Mouse (Mus musculus) forebrain, postnatal 0 days (tissue): ENCODE results near the gene CK137956. TPM values are rescaled to one million over a fixed set of nuclear protein-coding genes. Genes with fewer than 3 reads are reported as not detected.

Source experiments
- ATAC-seq: fragments of 200-750 bp; cut with Nextera tagmentation; 2 replicates; pipeline ENCODE4 v1.8.0; 2017; ENCODE audit warnings: mild to moderate bottlenecking, moderate library complexity
- DNase-seq: peaks from one replicate; pipeline ENCODE4 v3.0.0-alpha.2; 2015
- H3K27ac ChIP-seq: fragments of 300-500 bp; sonication (generic); 2 replicates; pipeline ENCODE4 v1.5.1; 2014; ENCODE audit warnings: low read depth, mild to moderate bottlenecking, antibody characterized with exemption, low read length, moderate library complexity, mixed read lengths
- H3K27me3 ChIP-seq: fragments of 300-500 bp; sonication (generic); 2 replicates; pipeline ENCODE4 v1.6.1; 2014; ENCODE audit warnings: mild to moderate bottlenecking, low read length, mixed read lengths; ENCODE audit not compliant: insufficient read depth
- H3K36me3 ChIP-seq: fragments of 300-500 bp; sonication (generic); 2 replicates; pipeline ENCODE4 v1.6.1; 2014; ENCODE audit warnings: mild to moderate bottlenecking, moderate library complexity; ENCODE audit not compliant: insufficient read depth
- H3K4me1 ChIP-seq: fragments of 300-500 bp; sonication (generic); 2 replicates; pipeline ENCODE4 v1.6.1; 2014; ENCODE audit warnings: antibody characterized with exemption; ENCODE audit not compliant: insufficient read depth
- H3K4me2 ChIP-seq: fragments of 300-500 bp; sonication (generic); 2 replicates; pipeline ENCODE4 v1.6.1; 2014; ENCODE audit warnings: low read depth, mild to moderate bottlenecking, moderate library complexity
- H3K4me3 ChIP-seq: fragments of 300-500 bp; sonication (generic); 2 replicates; pipeline ENCODE4 v1.5.1; 2014; ENCODE audit warnings: low read depth, low read length, mixed read lengths
- H3K9ac ChIP-seq: fragments of 300-500 bp; sonication (generic); 2 replicates; pipeline ENCODE4 v1.6.1; 2014; ENCODE audit warnings: mild to moderate bottlenecking
- H3K9me3 ChIP-seq: fragments of 300-500 bp; sonication (generic); 2 replicates; pipeline ENCODE4 v1.6.1; 2016; ENCODE audit warnings: low read length
- CTCF ChIP-seq: sonication (generic); IDR thresholded peaks from 2 replicates; pipeline ENCODE4 v1.5.1; 2016; ENCODE audit warnings: antibody characterized with exemption, control low read depth, low read depth
- WGBS: fragments of 180-500 bp; shearing (Covaris S2); extraction: QIAGEN DNeasy Blood & Tissue Kit; methylation state at CpG from one replicate; pipeline ENCODE4 v1.1.7; 2014; 5-methylcytosine and 5-hydroxymethylcytosine counted together
- polyA plus RNA-seq: library from polyadenylated mRNA; unstranded; fragments of >200 nt; fragmentation: Nextera tagmentation; extraction: Ambion mirVana; gene quantifications from 2 replicates; pipeline ENCODE4 v1.2.1, GENCODE M21; 2015
- total RNA-seq: library from RNA; depleted of rRNA; stranded (reverse); fragments of >200 nt; gene quantifications from 2 replicates; pipeline ENCODE4 v1.2.3, GENCODE M21; 2014

Gene CK137956
- total and polyA plus RNA-seq, 2 experiments from 2014 or later, result 1.9 TPM

DNA sequence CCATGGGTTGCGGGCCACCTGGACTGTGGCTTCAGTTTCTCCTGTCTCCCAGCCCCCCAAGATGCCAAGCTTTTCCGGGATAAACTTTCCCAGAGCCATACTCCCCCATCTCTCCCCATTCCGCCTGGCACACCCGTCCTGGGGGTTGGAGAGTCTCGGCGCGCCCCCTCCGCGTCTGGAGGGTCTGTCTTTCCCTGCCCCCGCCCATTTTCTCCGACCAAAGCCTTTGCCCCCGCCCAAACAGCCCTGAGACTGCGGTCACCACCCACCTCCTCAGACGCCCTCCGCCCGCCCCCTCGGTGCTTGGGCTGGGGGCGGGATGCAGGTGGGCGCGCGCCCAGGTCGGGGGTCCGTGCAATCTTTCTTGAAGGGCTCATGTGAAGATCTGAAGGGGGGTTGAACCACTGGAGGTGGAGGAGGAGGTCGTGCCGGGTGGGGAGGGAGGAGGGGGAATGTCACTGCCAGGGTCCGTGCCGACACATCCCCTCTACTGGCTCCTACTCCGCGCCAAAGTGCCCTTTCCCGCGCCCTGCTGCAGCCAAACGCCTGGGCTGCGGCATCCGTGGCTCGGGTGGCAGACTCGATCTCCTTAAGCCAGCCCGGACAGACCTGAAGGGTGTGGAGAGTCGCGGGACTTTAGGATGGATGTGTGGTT is 17.9 kb upstream of the CK137956 start:
- no peaks in the 10 kb centered on the region for H3K9me3 ChIP-seq
- DNase-seq (peak; percentile 47), ATAC-seq (no peak)
- peaks cover 2% of the 10 kb centered on the region; the same call in 1 of the 2 replicates for H3K4me1 ChIP-seq
- H3K27me3 ChIP-seq, result no peaks in the 10 kb centered on the region
- TF ChIP-seq CTCF, result no peak
- peak overlapping the region; percentile 80 for H3K27ac ChIP-seq
- 2% methylated on average over 39 of the region's 39 CpGs for WGBS
- peak overlapping the region; percentile 78 for H3K9ac ChIP-seq
- peak overlapping the region; percentile 73 for H3K4me2 ChIP-seq
- no peaks in the 10 kb centered on the region for H3K36me3 ChIP-seq
- H3K4me3 ChIP-seq, result peak overlapping the region; percentile 77

DNA sequence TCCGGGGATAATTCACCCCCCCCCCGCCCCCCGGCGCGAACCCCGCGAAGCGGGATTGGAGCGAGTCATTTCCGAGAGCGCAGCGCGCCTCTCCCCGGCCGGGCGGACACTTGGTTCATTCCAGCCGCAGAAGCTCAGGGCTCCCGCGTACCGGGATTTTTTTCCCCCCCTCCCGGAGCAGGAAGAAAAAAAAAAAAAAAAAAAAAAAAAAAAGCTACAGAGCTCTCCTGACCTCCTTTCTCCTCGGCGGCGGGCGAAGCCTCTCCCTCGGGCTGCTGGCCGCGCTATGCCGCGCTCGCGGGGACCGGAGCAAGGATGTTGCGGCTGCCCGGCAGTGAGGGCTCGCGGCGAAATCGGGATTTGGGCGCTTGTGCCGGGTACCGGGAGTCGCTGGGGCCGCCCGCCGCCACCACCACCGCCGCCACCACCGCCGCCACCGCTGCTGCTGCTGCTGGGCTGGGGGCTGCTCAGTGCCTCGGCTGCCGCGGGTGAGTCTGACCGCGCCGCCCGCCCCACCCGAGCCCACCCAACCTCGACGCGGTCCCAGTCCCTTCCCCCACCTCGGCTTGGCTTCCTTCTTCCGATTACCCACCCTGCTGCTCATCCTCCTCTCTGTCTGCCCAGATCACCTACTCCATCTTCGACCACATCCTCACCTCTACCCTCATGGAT is 17.2 kb upstream of the CK137956 start, which contains the start of gene Csmd2:
Gene Csmd2, plus strand, starts transcription at position 74 of the 672 bp plus-strand sequence.
- peak within 1 kb of the TSS; percentile 73 for H3K4me2 ChIP-seq
- TF ChIP-seq CTCF, result no peak
- peaks cover 2% of the 10 kb centered on the region; the same call in 1 of the 2 replicates for H3K4me1 ChIP-seq
- H3K9me3 ChIP-seq, result no peaks in the 10 kb centered on the region
- no peaks in the 10 kb centered on the region for H3K36me3 ChIP-seq
- WGBS, result 3% methylated on average over 55 of the region's 65 CpGs
- H3K4me3 ChIP-seq, result peak within 1 kb of the TSS; percentile 77
- H3K27me3 ChIP-seq, result no peaks in the 10 kb centered on the region
- peak within 1 kb of the TSS; percentile 78 for H3K9ac ChIP-seq
- H3K27ac ChIP-seq, result peak within 1 kb of the TSS; percentile 80
- peak; percentile 24; the same call in 1 of the 2 replicates for ATAC-seq
- DNase-seq, result peak; percentile 88

DNA sequence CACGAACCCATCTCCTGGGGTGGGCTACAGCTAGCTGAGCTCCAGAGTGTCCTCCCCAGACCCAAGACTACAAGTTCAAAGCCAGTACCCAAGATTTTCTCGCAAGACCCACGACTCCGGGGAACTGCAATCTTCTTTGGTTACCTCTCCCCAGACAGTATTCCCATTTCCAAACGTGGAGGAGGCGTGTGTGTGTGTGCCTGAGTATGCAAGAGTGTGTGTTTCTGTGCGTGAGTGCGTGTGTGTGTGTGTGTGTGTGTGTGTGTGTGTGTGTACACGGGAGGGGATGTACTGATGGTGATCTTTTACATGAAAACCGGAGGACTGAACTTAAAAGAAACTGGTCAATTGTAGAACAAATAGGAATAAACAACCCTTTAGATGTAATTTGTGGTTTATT is 16.5 kb upstream of the CK137956 start:
- no peaks in the 10 kb centered on the region for H3K9me3 ChIP-seq
- ATAC-seq (no peak), DNase-seq (peak; percentile 56)
- H3K27me3 ChIP-seq, result no peaks in the 10 kb centered on the region
- TF ChIP-seq CTCF, result no peak
- peak overlapping the region; percentile 73 for H3K4me2 ChIP-seq
- no peaks in the 10 kb centered on the region for H3K36me3 ChIP-seq
- H3K9ac ChIP-seq, result peak overlapping the region; percentile 78
- peak overlapping the region; percentile 80 for H3K27ac ChIP-seq
- peak overlapping the region; percentile 77 for H3K4me3 ChIP-seq
- peaks cover 2% of the 10 kb centered on the region; the same call in 1 of the 2 replicates for H3K4me1 ChIP-seq
- WGBS, result 3% methylated on average over 10 of the region's 10 CpGs

DNA sequence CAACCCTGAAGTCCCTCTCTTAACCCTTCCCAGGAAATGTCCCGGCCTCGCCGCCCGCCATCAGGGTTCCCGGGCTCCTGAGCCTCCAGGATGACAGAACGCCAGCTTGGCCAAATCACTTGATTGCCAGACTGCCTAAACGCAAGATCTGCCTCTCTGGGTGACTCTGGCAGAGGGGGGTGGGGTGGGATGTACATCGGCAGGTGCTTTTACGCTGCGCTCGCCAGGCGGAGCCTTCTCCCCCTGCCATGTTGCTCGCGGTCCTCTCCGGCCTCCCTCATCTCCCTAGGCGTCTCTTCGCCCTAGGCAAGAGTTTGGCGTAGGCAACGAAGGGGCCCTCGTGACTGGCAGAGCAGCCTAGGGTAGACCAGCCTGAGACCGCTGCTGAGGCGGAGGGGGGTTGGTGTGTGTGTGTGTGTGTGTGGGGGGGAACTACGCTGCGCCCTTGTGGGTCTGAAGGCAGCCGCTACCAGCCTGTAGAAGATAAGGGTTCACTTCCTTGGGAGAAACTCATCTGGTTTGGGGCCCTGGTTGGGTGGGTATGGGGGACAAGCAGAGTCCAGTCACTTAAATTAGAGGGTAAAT is 15.8 kb upstream of the CK137956 start:
- TF ChIP-seq CTCF, result peak; percentile 42
- Histone ChIP-seq H3K9me3 (no peaks in the 10 kb centered on the region), H3K27me3 (no peaks in the 10 kb centered on the region), H3K9ac (peak overlapping the region; percentile 78), H3K4me1 (peaks cover 2% of the 10 kb centered on the region; the same call in 1 of the 2 replicates), H3K4me2 (peak overlapping the region; percentile 73), H3K27ac (peak overlapping the region; percentile 80), H3K36me3 (no peaks in the 10 kb centered on the region), H3K4me3 (peak overlapping the region; percentile 77)
- ATAC-seq (peak; percentile 24), DNase-seq (peak; percentile 62)
- 3% methylated on average over 25 of the region's 25 CpGs for WGBS

DNA sequence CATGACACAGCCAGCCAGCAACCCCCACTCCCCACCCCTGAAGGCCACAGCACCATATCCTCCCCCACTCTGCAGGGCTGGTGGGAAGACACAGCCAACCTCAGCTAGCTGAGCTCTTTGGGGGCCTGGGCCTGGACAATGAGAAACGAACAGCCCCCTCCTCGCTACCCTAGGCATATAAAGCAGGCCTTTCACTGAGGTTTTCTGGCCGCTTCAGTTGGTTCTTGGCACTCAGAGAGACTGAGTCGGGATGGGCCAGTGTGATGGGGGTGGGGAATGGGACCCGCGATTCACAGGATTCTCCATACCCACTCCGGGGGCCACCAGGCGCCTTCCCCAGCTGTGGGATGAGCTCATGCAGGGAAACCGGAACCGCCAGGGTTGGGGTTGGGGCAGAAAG is 15.1 kb upstream of the CK137956 start:
- H3K4me2 ChIP-seq, result peak overlapping the region; percentile 73
- peak; percentile 81 for DNase-seq
- peak; percentile 76 for ATAC-seq
- no peaks in the 10 kb centered on the region for H3K36me3 ChIP-seq
- peak overlapping the region; percentile 80 for H3K27ac ChIP-seq
- H3K27me3 ChIP-seq, result no peaks in the 10 kb centered on the region
- H3K9ac ChIP-seq, result peak overlapping the region; percentile 78; the same call in 1 of the 2 replicates
- WGBS, result 3% methylated on average over 10 of the region's 10 CpGs
- TF ChIP-seq CTCF, result no peak
- peaks cover 2% of the 10 kb centered on the region; the same call in 1 of the 2 replicates for H3K4me1 ChIP-seq
- H3K4me3 ChIP-seq, result peak overlapping the region; percentile 77
- no peaks in the 10 kb centered on the region for H3K9me3 ChIP-seq

DNA sequence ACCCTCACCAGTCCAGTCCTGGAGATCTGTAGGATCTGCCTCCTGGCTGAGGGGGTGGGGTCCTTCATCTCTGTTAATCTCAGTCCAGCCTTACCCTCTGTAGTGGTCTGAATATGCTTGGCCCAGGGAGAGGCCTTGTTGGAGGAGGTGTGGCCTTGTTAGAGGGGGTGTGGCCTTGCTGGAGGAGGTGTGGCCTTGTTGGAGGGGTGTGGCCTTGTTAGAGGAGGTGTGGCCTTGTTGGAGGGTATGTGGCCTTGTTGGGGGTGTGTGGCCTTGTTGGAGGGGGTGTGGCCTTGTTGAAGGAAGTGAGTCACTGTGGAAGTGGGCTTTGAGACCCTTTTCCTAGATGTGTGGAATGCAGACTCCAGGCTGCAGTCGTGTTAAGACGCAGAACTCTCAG is 13.7 kb upstream of the CK137956 start:
- ATAC-seq (no peak), DNase-seq (no peak)
- Histone ChIP-seq H3K27me3 (no peaks in the 10 kb centered on the region), H3K9ac (no peak overlapping the region), H3K4me1 (peaks cover 2% of the 10 kb centered on the region; the same call in 1 of the 2 replicates), H3K4me3 (no peak overlapping the region), H3K36me3 (no peaks in the 10 kb centered on the region), H3K9me3 (no peaks in the 10 kb centered on the region), H3K4me2 (no peak overlapping the region), H3K27ac (no peak overlapping the region)
- no peak for TF ChIP-seq CTCF
- 90% methylated on average over 2 of the region's 2 CpGs for WGBS

DNA sequence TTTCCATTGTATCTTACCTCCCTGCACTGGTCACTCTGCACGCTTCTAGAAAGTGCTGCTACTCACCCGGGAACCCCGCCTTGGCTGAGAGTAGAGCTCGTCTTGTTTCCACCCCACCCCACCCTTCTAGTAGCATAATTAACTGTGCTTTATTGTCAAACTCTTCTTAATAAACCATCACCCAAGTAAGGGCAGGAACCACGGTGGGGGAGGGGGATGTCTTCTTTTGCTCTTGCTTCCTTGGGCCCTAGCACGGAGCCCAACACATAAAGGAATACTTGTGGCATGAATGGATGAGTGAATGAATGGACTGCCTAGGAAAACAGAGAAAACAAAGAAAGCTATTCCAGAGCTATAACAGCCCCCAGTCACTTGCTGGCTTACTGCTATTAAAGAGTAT is 10.4 kb upstream of the CK137956 start:
- H3K36me3 ChIP-seq, result no peaks in the 10 kb centered on the region
- no peaks in the 10 kb centered on the region for H3K4me1 ChIP-seq
- no peak overlapping the region for H3K9ac ChIP-seq
- H3K27ac ChIP-seq, result no peak overlapping the region
- no peak for DNase-seq
- no peaks in the 10 kb centered on the region for H3K9me3 ChIP-seq
- H3K27me3 ChIP-seq, result no peaks in the 10 kb centered on the region
- H3K4me2 ChIP-seq, result no peak overlapping the region
- no peak overlapping the region for H3K4me3 ChIP-seq
- WGBS, result 20% methylated on average over 6 of the region's 6 CpGs
- no peak for TF ChIP-seq CTCF
- ATAC-seq, result no peak
